Mouse (Mus musculus): ENCODE measurements around the gene Ly6g6d. TPM values are rescaled to one million over a fixed set of nuclear protein-coding genes. Genes with fewer than 3 reads are reported as not detected.

The Ly6g6d gene
- polyA plus RNA-seq, 1 experiment from 2014 or later, result not detected

Other genes with a start within 250 kb of the Ly6g6d start
- 22.8 TPM for gene Stk19, start 241.1 kb downstream of the Ly6g6d start, polyA plus RNA-seq (2017; shearing (Covaris generic))
- 93.8 TPM for gene Dxo, start 241.0 kb downstream of the Ly6g6d start, polyA plus RNA-seq (2017; shearing (Covaris generic))
- 117 TPM for gene Skiv2l, start 227.9 kb downstream of the Ly6g6d start, polyA plus RNA-seq (2017; shearing (Covaris generic))
- gene Nelfe, start 227.7 kb downstream of the Ly6g6d start, polyA plus RNA-seq (2017; shearing (Covaris generic)), result 34.7 TPM
- gene Cfb, start 215.5 kb downstream of the Ly6g6d start, polyA plus RNA-seq (2017; shearing (Covaris generic)), result 0.40 TPM
- gene Zbtb12, start 198.6 kb downstream of the Ly6g6d start, polyA plus RNA-seq (2017; shearing (Covaris generic)), result 0.38 TPM
- gene Gm20547, start 196.0 kb downstream of the Ly6g6d start, polyA plus RNA-seq (2017; shearing (Covaris generic)), result not detected
- 1.4 TPM for gene C2, start 179.8 kb downstream of the Ly6g6d start, polyA plus RNA-seq (2017; shearing (Covaris generic))
- gene Ehmt2, start 179.6 kb downstream of the Ly6g6d start, polyA plus RNA-seq (2017; shearing (Covaris generic)), result 55.0 TPM
- gene Slc44a4, start 163.6 kb downstream of the Ly6g6d start, polyA plus RNA-seq (2017; shearing (Covaris generic)), result not detected
- gene Neu1, start 146.8 kb downstream of the Ly6g6d start, polyA plus RNA-seq (2017; shearing (Covaris generic)), result 63.5 TPM
- 1,521 TPM for gene Hspa1b, start 118.8 kb downstream of the Ly6g6d start, polyA plus RNA-seq (2017; shearing (Covaris generic))
- 90.8 TPM for gene Gm20481, start 108.2 kb downstream of the Ly6g6d start, polyA plus RNA-seq (2017; shearing (Covaris generic))
- gene Hspa1a, start 105.9 kb downstream of the Ly6g6d start, polyA plus RNA-seq (2017; shearing (Covaris generic)), result 909 TPM
- gene Hspa1l, start 105.4 kb downstream of the Ly6g6d start, polyA plus RNA-seq (2017; shearing (Covaris generic)), result not detected
- gene Lsm2, start 96.2 kb downstream of the Ly6g6d start, polyA plus RNA-seq (2017; shearing (Covaris generic)), result 50.0 TPM
- gene Vars, start 77.1 kb downstream of the Ly6g6d start, polyA plus RNA-seq (2017; shearing (Covaris generic)), result 214 TPM
- 0.37 TPM for gene Vwa7, start 61.5 kb downstream of the Ly6g6d start, polyA plus RNA-seq (2017; shearing (Covaris generic))
- not detected for gene Sapcd1, start 50.0 kb downstream of the Ly6g6d start, polyA plus RNA-seq (2017; shearing (Covaris generic))
- 2.2 TPM for gene Msh5, start 31.3 kb downstream of the Ly6g6d start, polyA plus RNA-seq (2017; shearing (Covaris generic))
- gene Clic1, start 28.1 kb downstream of the Ly6g6d start, polyA plus RNA-seq (2017; shearing (Covaris generic)), result 334 TPM
- 0.85 TPM for gene Ddah2, start 19.0 kb downstream of the Ly6g6d start, polyA plus RNA-seq (2017; shearing (Covaris generic))
- gene Ly6g6c, start 12.7 kb downstream of the Ly6g6d start, polyA plus RNA-seq (2017; shearing (Covaris generic)), result not detected
- not detected for gene Mpig6b, start 11.9 kb downstream of the Ly6g6d start, polyA plus RNA-seq (2017; shearing (Covaris generic))
- gene Ly6g6e, start 1.2 kb downstream of the Ly6g6d start, polyA plus RNA-seq (2017; shearing (Covaris generic)), result not detected
- not detected for gene Ly6g6f, start 7.5 kb upstream of the Ly6g6d start, polyA plus RNA-seq (2017; shearing (Covaris generic))
- gene Abhd16a, start 11.2 kb upstream of the Ly6g6d start, polyA plus RNA-seq (2017; shearing (Covaris generic)), result 79.3 TPM
- gene Ly6g5c, start 30.2 kb upstream of the Ly6g6d start, polyA plus RNA-seq (2017; shearing (Covaris generic)), result not detected
- 1.8 TPM for gene Ly6g5b, start 37.4 kb upstream of the Ly6g6d start, polyA plus RNA-seq (2017; shearing (Covaris generic))
- gene Gpank1, start 43.4 kb upstream of the Ly6g6d start, polyA plus RNA-seq (2017; shearing (Covaris generic)), result 65.3 TPM
- 223 TPM for gene Csnk2b, start 44.0 kb upstream of the Ly6g6d start, polyA plus RNA-seq (2017; shearing (Covaris generic))
- 1.7 TPM for gene D17H6S53E, start 48.3 kb upstream of the Ly6g6d start, polyA plus RNA-seq (2017; shearing (Covaris generic))
- not detected for gene Apom, start 54.0 kb upstream of the Ly6g6d start, polyA plus RNA-seq (2017; shearing (Covaris generic))
- 56.5 TPM for gene Bag6, start 57.1 kb upstream of the Ly6g6d start, polyA plus RNA-seq (2017; shearing (Covaris generic))
- 24.5 TPM for gene Prrc2a, start 86.8 kb upstream of the Ly6g6d start, polyA plus RNA-seq (2017; shearing (Covaris generic))
- gene Aif1, start 98.0 kb upstream of the Ly6g6d start, polyA plus RNA-seq (2017; shearing (Covaris generic)), result not detected
- 4.4 TPM for gene Lst1, start 110.4 kb upstream of the Ly6g6d start, polyA plus RNA-seq (2017; shearing (Covaris generic))
- gene Ltb, start 116.4 kb upstream of the Ly6g6d start, polyA plus RNA-seq (2017; shearing (Covaris generic)), result 1,113 TPM
- 156 TPM for gene Tnf, start 123.9 kb upstream of the Ly6g6d start, polyA plus RNA-seq (2017; shearing (Covaris generic))
- 55.4 TPM for gene Lta, start 127.3 kb upstream of the Ly6g6d start, polyA plus RNA-seq (2017; shearing (Covaris generic))
- gene Gm16181, start 142.8 kb upstream of the Ly6g6d start, polyA plus RNA-seq (2017; shearing (Covaris generic)), result not detected
- gene Atp6v1g2, start 155.6 kb upstream of the Ly6g6d start, polyA plus RNA-seq (2017; shearing (Covaris generic)), result 4.8 TPM
- gene Nfkbil1, start 157.7 kb upstream of the Ly6g6d start, polyA plus RNA-seq (2017; shearing (Covaris generic)), result 15.0 TPM
- gene Ddx39b, start 163.7 kb upstream of the Ly6g6d start, polyA plus RNA-seq (2017; shearing (Covaris generic)), result 149 TPM
- gene H2-D1, start 184.7 kb upstream of the Ly6g6d start, polyA plus RNA-seq (2017; shearing (Covaris generic)), result 6,702 TPM
- gene H2-Q1, start 242.3 kb upstream of the Ly6g6d start, polyA plus RNA-seq (2017; shearing (Covaris generic)), result 0.89 TPM